Mouse (Mus musculus) limb, embryonic 13.5 days (tissue): ENCODE data around the gene Sox6. TPM values are rescaled to one million over a fixed set of nuclear protein-coding genes. Genes with fewer than 3 reads are reported as not detected.

ENCODE experiments used
- ATAC-seq: fragments of 200-750 bp; cut with Nextera tagmentation; 2 replicates; pipeline ENCODE4 v1.8.0; 2017; ENCODE audit warnings: low read depth, moderate number of reproducible peaks, moderate TSS enrichment; ENCODE audit not compliant: low FRiP score
- H3K27ac ChIP-seq: fragments of 300-500 bp; sonication (generic); 2 replicates; pipeline ENCODE4 v1.5.1; 2015; ENCODE audit warnings: inconsistent platforms, mild to moderate bottlenecking, moderate library complexity
- H3K27me3 ChIP-seq: fragments of 300-500 bp; sonication (generic); 2 replicates; pipeline ENCODE4 v1.6.1; 2015; ENCODE audit warnings: mild to moderate bottlenecking, inconsistent platforms
- H3K36me3 ChIP-seq: fragments of 300-500 bp; sonication (generic); 2 replicates; pipeline ENCODE4 v1.6.1; 2015; ENCODE audit warnings: inconsistent platforms, mild to moderate bottlenecking, moderate library complexity
- H3K4me1 ChIP-seq: fragments of 300-500 bp; sonication (generic); 2 replicates; pipeline ENCODE4 v1.6.1; 2015; ENCODE audit warnings: inconsistent platforms
- H3K4me2 ChIP-seq: fragments of 300-500 bp; sonication (generic); replicated peaks from 2 replicates; pipeline ENCODE4 v1.6.1; 2015; ENCODE audit warnings: inconsistent platforms, mild to moderate bottlenecking, moderate library complexity
- H3K4me3 ChIP-seq: fragments of 300-500 bp; sonication (generic); 2 replicates; pipeline ENCODE4 v1.5.1; 2015; ENCODE audit warnings: moderate library complexity, mild to moderate bottlenecking, inconsistent platforms
- H3K9ac ChIP-seq: fragments of 300-500 bp; sonication (generic); 2 replicates; pipeline ENCODE4 v1.6.1; 2015; ENCODE audit warnings: mild to moderate bottlenecking, inconsistent platforms
- H3K9me3 ChIP-seq: fragments of 300-500 bp; sonication (generic); 2 replicates; pipeline ENCODE4 v1.6.1; 2016; ENCODE audit warnings: inconsistent platforms
- WGBS: fragments of 180-500 bp; shearing (Covaris S2); methylation state at CpG from one replicate; pipeline ENCODE4 v1.1.7; 2015; 5-methylcytosine and 5-hydroxymethylcytosine counted together
- polyA plus RNA-seq: library from polyadenylated mRNA; unstranded; fragments of >200 nt; fragmentation: Nextera tagmentation; extraction: Ambion mirVana; gene quantifications from 2 replicates; pipeline ENCODE4 v1.2.1, GENCODE M21; 2015

Sox6 gene
- polyA plus RNA-seq, 1 experiment from 2014 or later, result 105 TPM

DNA sequence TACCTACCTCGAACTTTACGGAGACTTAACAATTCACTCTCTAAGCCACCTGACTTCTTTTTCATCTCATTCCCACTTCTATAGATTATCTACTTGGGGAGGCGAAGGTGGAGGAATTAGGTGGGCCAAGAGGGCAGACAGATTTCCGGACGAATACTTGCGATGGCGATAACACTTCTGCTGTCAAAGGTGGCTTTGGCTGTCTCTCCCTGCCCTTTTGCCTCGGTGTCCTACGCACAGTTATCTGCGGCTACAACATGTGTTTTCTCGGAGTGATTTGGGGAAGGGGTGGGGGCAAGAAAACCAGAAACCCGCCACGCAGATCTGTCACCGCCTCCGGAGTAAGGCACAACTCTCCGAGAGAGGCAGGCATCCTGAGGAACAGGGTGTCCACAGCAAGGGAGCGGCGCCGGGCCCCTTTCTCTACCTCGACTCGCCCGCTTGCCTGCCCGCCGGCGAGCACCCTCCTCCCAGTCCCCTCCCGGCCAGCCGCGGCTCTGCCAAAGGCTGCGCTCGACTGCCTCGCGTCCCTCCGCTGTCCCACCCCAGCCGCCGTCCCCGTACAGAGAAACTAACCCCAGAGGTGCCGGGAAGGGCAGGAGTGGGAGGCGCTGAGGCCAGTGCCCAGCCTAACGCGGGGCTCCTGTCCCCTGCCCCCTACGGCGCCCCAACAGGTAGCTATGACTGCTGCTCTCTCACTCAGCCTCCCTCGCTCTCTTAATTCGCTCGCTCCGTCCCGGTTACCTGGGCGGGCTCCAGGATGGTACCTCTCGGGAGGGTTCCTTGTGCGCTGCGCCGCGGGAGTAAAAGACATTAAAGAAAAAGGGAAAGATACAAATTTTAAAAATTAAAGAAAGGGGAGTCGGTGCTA, 5.0 kb downstream of the Sox6 start:
- ATAC-seq, result peak; percentile 12; the same call in 1 of the 2 replicates
- peak overlapping the region; percentile 65 for H3K4me3 ChIP-seq
- under 1% methylated on average over 53 of the region's 54 CpGs for WGBS

GRCm38 (mm10) chr7:116032596-116033307, 5.8 kb downstream of the Sox6 start:
- Histone ChIP-seq H3K27me3 (peaks cover 47% of the 10 kb centered on the region), H3K9me3 (no peaks in the 10 kb centered on the region), H3K27ac (peak overlapping the region; percentile 96), H3K4me2 (peak overlapping the region; percentile 99), H3K36me3 (no peaks in the 10 kb centered on the region), H3K9ac (peak overlapping the region; percentile 95), H3K4me3 (peak overlapping the region; percentile 65), H3K4me1 (peaks cover 29% of the 10 kb centered on the region)
- ATAC-seq, result peak; percentile 24
- 0% methylated on average over 11 of the region's 11 CpGs for WGBS

More for the DNA sequence above, 5.0 kb downstream of the Sox6 start:
- Histone ChIP-seq H3K9ac (peak overlapping the region; percentile 88), H3K27me3 (peaks cover 49% of the 10 kb centered on the region), H3K4me2 (peak overlapping the region; percentile 99), H3K36me3 (no peaks in the 10 kb centered on the region), H3K27ac (peak overlapping the region; percentile 96), H3K9me3 (no peaks in the 10 kb centered on the region), H3K4me1 (peaks cover 32% of the 10 kb centered on the region)

DNA sequence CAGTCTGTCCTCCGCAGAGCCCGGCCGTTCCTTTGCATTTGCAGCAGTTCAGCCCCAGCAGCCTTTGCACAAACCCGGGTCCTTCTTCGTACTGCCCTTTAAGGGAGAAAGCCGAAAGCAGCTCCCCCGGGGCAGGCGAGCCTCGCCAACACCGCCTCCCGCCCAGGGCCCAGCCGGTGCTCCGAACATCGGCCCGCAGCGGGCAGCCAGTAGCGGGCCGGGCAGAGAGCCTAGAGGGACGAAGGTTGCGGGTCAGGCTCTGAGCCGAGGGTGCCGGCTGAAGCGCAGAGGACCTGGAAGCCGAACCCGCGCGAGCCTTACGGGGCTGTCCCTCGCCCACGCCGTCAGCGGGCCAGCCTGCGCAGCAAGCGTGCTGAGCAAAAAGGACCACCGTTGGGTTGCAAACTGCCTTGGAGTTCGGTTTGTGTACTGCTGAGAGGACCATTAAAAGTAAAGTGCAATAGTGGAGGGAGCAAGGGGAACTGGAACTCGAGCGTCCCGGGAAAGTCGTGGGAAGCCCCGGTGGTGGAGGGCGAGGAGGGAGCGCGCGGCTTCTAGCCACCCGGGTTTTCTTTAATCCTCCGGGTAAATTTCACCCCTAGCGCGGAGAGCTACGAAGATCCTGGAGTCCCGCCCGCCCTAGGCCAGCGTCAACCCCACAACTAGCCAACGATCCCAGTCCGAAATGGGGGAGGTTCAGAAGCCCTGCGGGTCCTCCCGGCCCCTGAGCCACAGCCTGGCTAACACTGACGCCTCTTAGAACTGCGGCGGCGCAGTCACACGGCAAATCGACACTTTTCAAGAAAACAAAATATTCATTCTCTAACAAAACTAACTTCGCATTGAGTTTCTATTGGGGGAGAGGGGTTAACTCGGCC, 6.6 kb downstream of the Sox6 start:
- no peaks in the 10 kb centered on the region for H3K9me3 ChIP-seq
- under 1% methylated on average over 65 of the region's 65 CpGs for WGBS
- H3K27ac ChIP-seq, result peak overlapping the region; percentile 95
- H3K27me3 ChIP-seq, result peaks cover 41% of the 10 kb centered on the region
- H3K4me3 ChIP-seq, result peak overlapping the region; percentile 65
- peak overlapping the region; percentile 99 for H3K4me2 ChIP-seq
- peak; percentile 17; the same call in 1 of the 2 replicates for ATAC-seq
- H3K4me1 ChIP-seq, result peaks cover 29% of the 10 kb centered on the region
- H3K9ac ChIP-seq, result peak overlapping the region; percentile 95
- H3K36me3 ChIP-seq, result no peaks in the 10 kb centered on the region

DNA sequence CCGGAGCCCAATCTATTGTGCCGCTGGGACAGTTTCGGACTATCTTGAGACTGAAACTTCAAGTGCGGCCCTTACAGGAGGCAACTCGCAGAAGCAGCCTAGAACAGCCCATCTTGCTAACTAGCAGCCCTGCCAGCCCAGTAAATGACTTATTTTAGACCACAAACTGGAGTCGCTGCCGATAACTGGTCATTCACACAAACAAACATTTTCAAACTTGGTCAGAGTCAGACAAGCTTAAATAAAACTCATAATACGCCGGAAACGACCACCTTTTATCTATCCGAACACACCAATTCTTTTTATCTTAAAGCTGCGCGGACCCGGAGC, 7.2 kb downstream of the Sox6 start:
- Histone ChIP-seq H3K27ac (peak overlapping the region; percentile 95), H3K27me3 (peaks cover 35% of the 10 kb centered on the region), H3K4me1 (peaks cover 29% of the 10 kb centered on the region), H3K9ac (peak overlapping the region; percentile 95), H3K36me3 (no peaks in the 10 kb centered on the region), H3K4me2 (peak overlapping the region; percentile 99), H3K9me3 (no peaks in the 10 kb centered on the region), H3K4me3 (peak overlapping the region; percentile 65)
- WGBS, result under 1% methylated on average over 14 of the region's 14 CpGs
- ATAC-seq, result no peak

GRCm38 (mm10) chr7:116030597-116031387, 7.8 kb downstream of the Sox6 start:
- Histone ChIP-seq H3K27ac (peak overlapping the region; percentile 95), H3K27me3 (peaks cover 29% of the 10 kb centered on the region), H3K4me1 (peaks cover 29% of the 10 kb centered on the region), H3K4me2 (peak overlapping the region; percentile 99), H3K4me3 (peak overlapping the region; percentile 65), H3K36me3 (no peaks in the 10 kb centered on the region), H3K9ac (peak overlapping the region; percentile 95), H3K9me3 (no peaks in the 10 kb centered on the region)
- ATAC-seq, result peak; percentile 44
- 9% methylated on average over 26 of the region's 26 CpGs for WGBS

GRCm38 (mm10) chr7:116029991-116030390, 8.6 kb downstream of the Sox6 start:
- WGBS, result 58% methylated on average over 3 of the region's 3 CpGs
- peak overlapping the region; percentile 99 for H3K4me2 ChIP-seq

DNA sequence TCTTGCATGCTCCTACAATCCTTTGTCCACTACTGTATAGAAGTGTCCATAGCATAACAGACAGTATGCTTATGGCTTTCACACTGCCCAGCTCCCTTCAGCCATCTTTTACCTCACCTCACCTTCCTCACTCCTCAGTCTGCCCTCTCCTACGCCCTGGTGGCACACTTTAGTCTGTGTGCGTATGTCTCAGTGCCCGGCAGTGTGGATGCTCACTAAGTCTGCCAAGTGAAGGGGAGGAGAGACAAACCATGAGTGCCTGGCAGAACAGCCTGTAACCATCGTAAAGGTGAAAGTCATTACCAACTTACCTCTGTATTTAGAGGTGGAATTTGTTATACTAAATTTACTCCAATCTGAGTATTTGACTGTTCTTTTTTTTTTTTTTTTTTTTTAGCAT, 35.9 kb downstream of the Sox6 start:
- Histone ChIP-seq H3K27me3 (no peaks in the 10 kb centered on the region), H3K9me3 (no peaks in the 10 kb centered on the region), H3K4me2 (no peak overlapping the region), H3K36me3 (no peaks in the 10 kb centered on the region), H3K27ac (no peak overlapping the region), H3K9ac (no peak overlapping the region), H3K4me1 (no peaks in the 10 kb centered on the region), H3K4me3 (no peak overlapping the region)
- no peak for ATAC-seq
- 87% methylated on average over 4 of the region's 4 CpGs for whole genome bisulfite sequencing

More at GRCm38 (mm10) chr7:116029991-116030390, 8.6 kb downstream of the Sox6 start:
- H3K36me3 ChIP-seq, result no peaks in the 10 kb centered on the region
- no peaks in the 10 kb centered on the region for H3K9me3 ChIP-seq
- peaks cover 29% of the 10 kb centered on the region for H3K4me1 ChIP-seq
- peaks cover 22% of the 10 kb centered on the region for H3K27me3 ChIP-seq
- H3K4me3 ChIP-seq, result peak overlapping the region; percentile 65
- ATAC-seq, result no peak
- peak overlapping the region; percentile 95 for H3K9ac ChIP-seq
- H3K27ac ChIP-seq, result 0 out of 2 replicates have a peak overlapping the region, but pooled peaks have one; percentile 34

GRCm38 (mm10) chr7:115988109-115988779, 50.4 kb downstream of the Sox6 start:
- WGBS, result 83% methylated on average over 2 of the region's 2 CpGs
- Histone ChIP-seq H3K9ac (no peak overlapping the region), H3K4me2 (no peak overlapping the region), H3K27me3 (no peaks in the 10 kb centered on the region), H3K36me3 (no peaks in the 10 kb centered on the region), H3K4me1 (peaks cover 11% of the 10 kb centered on the region), H3K4me3 (no peak overlapping the region), H3K27ac (no peak overlapping the region), H3K9me3 (no peaks in the 10 kb centered on the region)
- no peak for ATAC-seq

DNA sequence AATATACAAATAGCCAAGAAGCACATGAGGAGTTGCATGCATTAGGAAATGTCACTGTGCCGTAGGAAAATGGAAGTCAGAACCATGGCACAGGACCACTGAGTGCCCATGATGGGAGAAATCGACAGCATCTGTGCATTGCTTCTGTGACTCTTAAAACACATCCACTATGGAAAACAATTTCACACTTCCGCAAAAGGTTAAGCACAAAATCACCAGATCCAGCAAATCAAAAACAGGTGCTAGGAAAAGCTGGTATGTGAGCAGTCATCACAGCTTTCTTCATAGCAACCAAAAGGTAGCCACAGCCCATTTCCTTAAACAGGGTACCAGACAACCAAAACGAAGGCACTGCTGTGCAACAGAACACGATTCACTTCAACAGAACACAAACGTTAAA, 52.9 kb downstream of the Sox6 start:
- Histone ChIP-seq H3K9me3 (no peaks in the 10 kb centered on the region), H3K36me3 (no peaks in the 10 kb centered on the region; the same call in 1 of the 2 replicates), H3K4me2 (no peak overlapping the region), H3K27ac (no peak overlapping the region), H3K9ac (no peak overlapping the region), H3K4me3 (no peak overlapping the region), H3K4me1 (peaks cover 11% of the 10 kb centered on the region), H3K27me3 (no peaks in the 10 kb centered on the region)
- no peak for ATAC-seq
- WGBS, result 15% methylated on average over 6 of the region's 6 CpGs

DNA sequence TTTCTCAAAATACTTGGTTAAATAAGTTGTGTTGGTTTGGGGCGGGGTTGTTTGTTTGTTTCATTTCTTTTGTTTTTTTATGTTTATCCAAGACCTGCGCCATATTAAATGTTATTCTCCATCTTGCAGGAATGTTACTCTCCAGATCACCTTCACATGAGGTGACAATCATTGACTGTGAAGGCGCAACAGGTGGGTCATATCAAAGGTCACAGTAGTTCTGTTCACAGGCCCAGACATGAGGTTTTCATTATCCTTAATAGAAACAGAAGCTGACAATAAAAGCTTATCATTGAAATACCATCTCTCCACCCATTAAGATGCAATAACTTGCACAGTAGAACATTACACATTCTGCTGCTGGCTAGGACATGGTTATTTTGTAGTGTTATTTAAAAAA, 54.5 kb downstream of the Sox6 start:
- Histone ChIP-seq H3K9ac (no peak overlapping the region), H3K36me3 (no peaks in the 10 kb centered on the region; the same call in 1 of the 2 replicates), H3K4me2 (no peak overlapping the region), H3K4me1 (peaks cover 11% of the 10 kb centered on the region), H3K9me3 (no peaks in the 10 kb centered on the region), H3K27me3 (no peaks in the 10 kb centered on the region), H3K4me3 (no peak overlapping the region), H3K27ac (no peak overlapping the region)
- ATAC-seq, result no peak
- 63% methylated on average over 3 of the region's 3 CpGs for WGBS
